In the genomic region with DNA sequence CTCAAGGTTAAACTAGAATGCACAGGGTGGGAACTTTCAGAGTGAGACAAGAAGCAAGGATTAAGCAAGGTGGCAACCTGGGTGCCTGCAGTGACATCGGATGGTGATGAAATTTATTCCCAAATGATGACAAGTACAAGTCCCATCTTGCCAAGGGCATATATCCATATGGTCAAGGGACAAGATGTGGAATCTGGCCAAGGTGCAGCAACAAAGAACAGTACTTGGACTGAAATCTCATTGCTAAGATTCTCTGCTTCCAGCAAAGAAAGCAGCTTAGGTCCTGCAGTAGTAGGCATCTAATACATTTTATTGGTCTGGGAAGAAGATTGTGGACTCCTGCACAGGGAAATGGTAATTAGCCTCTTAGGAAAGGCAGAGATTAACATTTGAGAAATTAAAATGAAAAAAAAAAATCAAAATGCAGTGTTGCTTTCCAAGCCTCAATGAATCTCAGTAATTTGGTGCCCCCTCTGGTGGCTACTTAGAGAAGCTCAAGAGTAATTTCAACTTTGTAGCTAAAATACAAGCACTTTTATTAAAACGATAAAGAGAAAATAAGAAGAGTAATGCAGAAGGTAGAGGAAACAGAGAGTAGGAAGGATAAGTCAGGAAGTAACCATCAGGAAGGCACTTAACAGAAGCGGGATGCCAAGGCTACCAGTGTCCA, we compare ENCODE assay signal across 15 mouse cellular contexts. TPM values are rescaled to one million over a fixed set of nuclear protein-coding genes. Genes with fewer than 3 reads are reported as not detected.
DNase-seq lines count a peak whose midpoint lies in the region; ATAC-seq and TF ChIP-seq lines count a peak whose summit lies in the region.
"Had no signal": no experiment of that assay in that cellular context is flagged by ENCODE, and none has a peak within 500 bp of the region (broad histone marks: within the 10 kb centered on the region; RNA-seq: fewer than 3 reads in every experiment).

No protein-coding gene starts in this region.

- H3K4me2 ChIP-seq in hindbrain, embryonic 14.5 days (replicated peaks) = no peak overlapping the region
- no peak overlapping the region for H3K4me2 ChIP-seq in midbrain, postnatal 0 days (ENCODE audit: low read depth, low read length, poor library complexity, severe bottlenecking)
- H3K4me2 ChIP-seq in midbrain, embryonic 11.5 days = no peak overlapping the region
- H3K4me2 ChIP-seq: embryonic facial prominence, embryonic 13.5 days; heart, embryonic 15.5 days had no signal

- WGBS in hindbrain, embryonic 14.5 days = 68% methylated on average over 3 of the region's 3 CpGs
- 69% methylated on average over 3 of the region's 3 CpGs for WGBS in hindbrain, embryonic 10.5 days
- WGBS in midbrain, postnatal 0 days = 66% methylated on average over 3 of the region's 3 CpGs
- 66% methylated on average over 3 of the region's 3 CpGs for WGBS in midbrain, embryonic 11.5 days

- intact Hi-C loops in left cerebral cortex, postnatal 4 days (cut with DNase I) = loop anchor here (2.0 to 10.0 kb wide), 2 partner anchors 183 to 881 kb away; no protein-coding TSS in a partner anchor

- peak; percentile 57 for DNase-seq in hindbrain, embryonic 14.5 days (ENCODE audit: low spot score)
- no peak for DNase-seq in hindbrain, embryonic 10.5 days (ENCODE audit: low spot score)
- peak; percentile 40 for DNase-seq in midbrain, postnatal 0 days (ENCODE audit: low spot score)
- no peak for DNase-seq in midbrain, embryonic 11.5 days (ENCODE audit: low spot score, missing footprints)
- peak; percentile 18 to 34 for DNase-seq in cerebellum, adult 18-20 months
- DNase-seq in left cerebral cortex, postnatal 4 days = peak; percentile 3
- no peak for DNase-seq in urinary bladder, postnatal 14 days (ENCODE audit: low spot score)
- DNase-seq in spleen, adult 18-20 months = no peak
- DNase-seq: adrenal gland, adult 8-10 months; kidney, postnatal 14 days; thymus, postnatal 14 days had no signal

- no peak for ATAC-seq in hindbrain, embryonic 14.5 days (ENCODE audit: low FRiP score)
- ATAC-seq in midbrain, postnatal 0 days (ENCODE audit: low FRiP score) = no peak
- no peak for ATAC-seq in midbrain, embryonic 11.5 days (ENCODE audit: low FRiP score)

- no peak overlapping the region for H3K27ac ChIP-seq in hindbrain, embryonic 14.5 days
- H3K27ac ChIP-seq in hindbrain, embryonic 10.5 days = no peak overlapping the region
- H3K27ac ChIP-seq in midbrain, postnatal 0 days (ENCODE audit: low read depth, low read length) = no peak overlapping the region
- H3K27ac ChIP-seq in midbrain, embryonic 11.5 days (ENCODE audit: low read depth, low read length) = no peak overlapping the region
- H3K27ac ChIP-seq: embryonic facial prominence, embryonic 13.5 days; heart, embryonic 15.5 days had no signal

- TF ChIP-seq CTCF in midbrain, postnatal 0 days (IDR thresholded peaks at IDR 0.05) = peak; percentile 74

- no peak overlapping the region for H3K9ac ChIP-seq in hindbrain, embryonic 14.5 days
- no peak overlapping the region for H3K9ac ChIP-seq in midbrain, postnatal 0 days (replicated peaks; ENCODE audit: low read length, poor library complexity, severe bottlenecking)
- no peak overlapping the region for H3K9ac ChIP-seq in midbrain, embryonic 11.5 days (ENCODE audit: low read length)
- H3K9ac ChIP-seq: embryonic facial prominence, embryonic 13.5 days; heart, embryonic 15.5 days had no signal

- H3K4me3 ChIP-seq in hindbrain, embryonic 14.5 days (replicated peaks; ENCODE audit: low read length) = no peak overlapping the region
- H3K4me3 ChIP-seq in hindbrain, embryonic 10.5 days = no peak overlapping the region
- no peak overlapping the region for H3K4me3 ChIP-seq in midbrain, postnatal 0 days (ENCODE audit: low read depth, low read length)
- H3K4me3 ChIP-seq in midbrain, embryonic 11.5 days (ENCODE audit: low read depth, low read length) = no peak overlapping the region
- H3K4me3 ChIP-seq: embryonic facial prominence, embryonic 13.5 days; heart, embryonic 15.5 days had no signal

- no peaks in the 10 kb centered on the region for H3K9me3 ChIP-seq in hindbrain, embryonic 14.5 days (ENCODE audit: control insufficient read depth, low read length)
- no peaks in the 10 kb centered on the region for H3K9me3 ChIP-seq in hindbrain, embryonic 10.5 days
- no peaks in the 10 kb centered on the region for H3K9me3 ChIP-seq in midbrain, postnatal 0 days (ENCODE audit: low read length)
- H3K9me3 ChIP-seq in midbrain, embryonic 11.5 days (ENCODE audit: control insufficient read depth, low read length) = no peaks in the 10 kb centered on the region
- H3K9me3 ChIP-seq: embryonic facial prominence, embryonic 13.5 days; heart, embryonic 15.5 days had no signal

- no peaks in the 10 kb centered on the region for H3K4me1 ChIP-seq in hindbrain, embryonic 14.5 days (replicated peaks; ENCODE audit: control insufficient read depth, insufficient read depth, low read length)
- H3K4me1 ChIP-seq in hindbrain, embryonic 10.5 days (replicated peaks) = no peaks in the 10 kb centered on the region
- H3K4me1 ChIP-seq in midbrain, postnatal 0 days (ENCODE audit: insufficient read depth, low read length) = no peaks in the 10 kb centered on the region
- no peaks in the 10 kb centered on the region for H3K4me1 ChIP-seq in midbrain, embryonic 11.5 days (ENCODE audit: control insufficient read depth, insufficient read depth, low read length)
- H3K4me1 ChIP-seq: embryonic facial prominence, embryonic 13.5 days; heart, embryonic 15.5 days had no signal

- H3K36me3 ChIP-seq in hindbrain, embryonic 14.5 days (replicated peaks; ENCODE audit: control insufficient read depth, insufficient read depth) = no peaks in the 10 kb centered on the region
- no peaks in the 10 kb centered on the region for H3K36me3 ChIP-seq in hindbrain, embryonic 10.5 days
- no peaks in the 10 kb centered on the region for H3K36me3 ChIP-seq in midbrain, postnatal 0 days (ENCODE audit: insufficient read depth, low read length)
- H3K36me3 ChIP-seq in midbrain, embryonic 11.5 days (ENCODE audit: control insufficient read depth, insufficient read depth, low read length) = no peaks in the 10 kb centered on the region
- H3K36me3 ChIP-seq: embryonic facial prominence, embryonic 13.5 days; heart, embryonic 15.5 days had no signal

- no peaks in the 10 kb centered on the region for H3K27me3 ChIP-seq in hindbrain, embryonic 14.5 days (ENCODE audit: control insufficient read depth, insufficient read depth, low read length)
- H3K27me3 ChIP-seq in hindbrain, embryonic 10.5 days (ENCODE audit: insufficient read depth, poor library complexity, severe bottlenecking) = no peaks in the 10 kb centered on the region
- H3K27me3 ChIP-seq in midbrain, postnatal 0 days (ENCODE audit: insufficient read depth, low read length) = no peaks in the 10 kb centered on the region
- H3K27me3 ChIP-seq in midbrain, embryonic 11.5 days (ENCODE audit: control insufficient read depth, insufficient read depth, low read length) = no peaks in the 10 kb centered on the region
- H3K27me3 ChIP-seq: embryonic facial prominence, embryonic 13.5 days; heart, embryonic 15.5 days had no signal

RNA-seq across cellular contexts. Expression of a gene that starts 47.2 kb away (rescaled TPM):
- polyA plus RNA-seq in hindbrain, embryonic 14.5 days (2014; fragmentation: Nextera tagmentation; extraction: Ambion mirVana) = not detected in 2 replicates
- polyA plus RNA-seq in hindbrain, embryonic 10.5 days (2016; fragmentation: Nextera tagmentation; extraction: Ambion mirVana) = not detected in 2 replicates
- not detected in 2 replicates for total RNA-seq in midbrain, postnatal 0 days (2014; rRNA removed)
- polyA plus RNA-seq in midbrain, postnatal 0 days (2015; fragmentation: Nextera tagmentation; extraction: Ambion mirVana) = 0.42 TPM in 1 of 2 replicates, not detected in the other
- polyA plus RNA-seq in midbrain, embryonic 11.5 days (2014; fragmentation: Nextera tagmentation; extraction: Ambion mirVana) = not detected in 2 replicates
- total RNA-seq in left cerebral cortex, postnatal 4 days (2021) = not detected
- total RNA-seq: adrenal gland, adult 8-10 months; liver, adult 2 months; megakaryocyte progenitor cell, adult 5-6 weeks had no signal
- polyA plus RNA-seq: liver, adult 2 months had no signal

Comparison
In these comparisons a context has a peak if more than half of its experiments do, and no peak if none do; other contexts are left out.
1. DNase-seq: peak in hindbrain, embryonic 14.5 days (single experiment), midbrain, postnatal 0 days (single experiment), cerebellum, adult 18-20 months (2 of 2) and left cerebral cortex, postnatal 4 days (single experiment); none in hindbrain, embryonic 10.5 days (single experiment), midbrain, embryonic 11.5 days (single experiment), urinary bladder, postnatal 14 days (single experiment) and spleen, adult 18-20 months (0 of 2).